Mouse (Mus musculus) liver, adult (tissue): ENCODE measurements around the gene Lclat1.

ENCODE experiments used
- GATA4 ChIP-seq: IDR thresholded peaks from 2 replicates; pipeline ENCODE4 v1.6.1; 2014; ENCODE audit warnings: mild to moderate bottlenecking, low read length; ENCODE audit not compliant: insufficient replicate concordance

The Lclat1 gene

GRCm38 (mm10) chr17:73108170-73108887 is 544 bp downstream of the Lclat1 start:
- no peak for TF ChIP-seq GATA4

- no peak for TF ChIP-seq GATA4
These were observed 1.1 kb downstream of the Lclat1 start for GRCm38 (mm10) chr17:73108888-73109259.

GRCm38 (mm10) chr17:73112128-73112527 is 4.3 kb downstream of the Lclat1 start:
- TF ChIP-seq GATA4 = no peak

GRCm38 (mm10) chr17:73112601-73113000 is 4.8 kb downstream of the Lclat1 start:
- TF ChIP-seq GATA4 = no peak

- no peak for TF ChIP-seq GATA4
These were observed 5.4 kb downstream of the Lclat1 start for GRCm38 (mm10) chr17:73113230-73113629.

GRCm38 (mm10) chr17:73118134-73118533 is 10.3 kb downstream of the Lclat1 start:
- no peak for TF ChIP-seq GATA4

GRCm38 (mm10) chr17:73118702-73119101 is 10.9 kb downstream of the Lclat1 start:
- TF ChIP-seq GATA4 = no peak

- TF ChIP-seq GATA4 = no peak
These were observed 11.4 kb downstream of the Lclat1 start for GRCm38 (mm10) chr17:73119150-73119549.

- no peak for TF ChIP-seq GATA4
These were observed 12.8 kb downstream of the Lclat1 start for GRCm38 (mm10) chr17:73120545-73120944.

GRCm38 (mm10) chr17:73121726-73122125 is 13.9 kb downstream of the Lclat1 start:
- no peak for TF ChIP-seq GATA4

- TF ChIP-seq GATA4 = no peak
These were observed 18.6 kb downstream of the Lclat1 start for GRCm38 (mm10) chr17:73126349-73126748.

- TF ChIP-seq GATA4 = no peak
These were observed 19.1 kb downstream of the Lclat1 start for GRCm38 (mm10) chr17:73126903-73127302.

GRCm38 (mm10) chr17:73136562-73137484 is 29.0 kb downstream of the Lclat1 start:
- no peak for TF ChIP-seq GATA4

GRCm38 (mm10) chr17:73138217-73138616 is 30.4 kb downstream of the Lclat1 start:
- TF ChIP-seq GATA4 = no peak

- TF ChIP-seq GATA4 = no peak
These were observed 34.2 kb downstream of the Lclat1 start for GRCm38 (mm10) chr17:73142029-73142428.

GRCm38 (mm10) chr17:73142445-73142844 is 34.7 kb downstream of the Lclat1 start:
- TF ChIP-seq GATA4 = peak; percentile 98
